Mouse (Mus musculus): ENCODE data around the gene Ywhah.

Ywhah gene

DNA sequence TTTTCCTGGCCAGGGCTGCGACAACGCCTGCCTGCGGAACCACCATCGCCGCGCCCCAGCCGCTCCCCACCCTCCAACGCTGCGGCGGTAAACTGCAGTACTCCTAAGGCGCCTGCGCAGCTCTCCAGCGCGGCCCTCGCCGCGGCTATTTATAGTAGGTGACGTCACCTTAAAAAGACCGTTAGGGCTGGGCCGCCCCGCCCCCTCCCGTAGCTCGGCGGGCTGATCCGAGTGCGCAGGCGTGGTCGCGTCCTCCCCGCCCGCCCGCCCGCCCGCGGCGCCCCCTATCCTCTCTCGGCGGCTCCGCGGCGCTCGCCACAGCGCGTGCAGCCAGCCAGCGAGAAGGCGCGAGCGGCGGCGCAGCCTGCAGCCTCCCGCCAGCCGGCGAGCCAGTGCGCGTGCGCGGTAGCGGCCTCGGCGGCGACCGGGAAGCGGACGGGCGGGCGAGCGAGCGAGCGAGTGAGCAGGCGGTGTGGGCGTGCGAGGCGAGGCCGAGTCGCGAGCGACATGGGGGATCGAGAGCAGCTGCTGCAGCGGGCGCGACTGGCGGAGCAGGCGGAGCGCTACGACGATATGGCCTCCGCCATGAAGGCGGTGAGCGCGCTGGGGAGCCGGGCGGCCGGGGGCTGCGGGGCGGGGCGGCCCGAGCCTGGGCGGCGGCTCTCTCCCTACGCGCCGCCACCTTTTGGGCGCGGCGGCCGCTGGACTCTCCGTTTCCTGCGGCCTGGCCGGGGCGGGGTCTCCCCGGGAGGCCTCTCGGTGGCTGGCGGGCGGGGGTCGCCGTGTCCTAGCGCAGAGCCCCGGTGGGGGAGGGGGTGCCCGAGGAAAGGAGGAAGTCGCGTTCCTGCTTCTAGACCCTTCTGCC, at the start of gene Ywhah:
TSS of gene Ywhah (plus strand) at position 256 of the 865 bp plus-strand sequence.
- peak; percentile 97 for DNase-seq (ENCODE audit: low spot score)

DNA sequence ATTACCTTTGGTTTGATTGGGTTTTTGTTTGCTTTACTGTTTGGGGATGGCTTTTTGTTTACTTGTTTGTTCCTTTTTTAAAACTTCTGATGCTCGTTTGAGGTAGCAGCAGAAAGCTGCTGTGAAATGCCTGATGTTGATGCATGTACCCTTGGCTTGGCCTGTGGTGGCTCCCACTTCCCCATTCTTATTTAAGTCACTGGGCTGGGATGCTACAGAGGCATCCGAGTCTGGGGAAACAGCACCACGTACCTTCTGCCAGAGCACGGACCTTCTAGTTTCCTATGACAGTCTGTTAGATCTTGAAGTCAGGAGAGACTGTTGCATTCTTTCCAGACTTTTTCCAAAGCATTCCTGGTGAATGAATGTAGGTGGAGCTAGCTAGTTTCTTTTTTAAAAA, 42.1 kb upstream of the Ywhah start:
- no peak for DNase-seq (ENCODE audit: low spot score)

DNA sequence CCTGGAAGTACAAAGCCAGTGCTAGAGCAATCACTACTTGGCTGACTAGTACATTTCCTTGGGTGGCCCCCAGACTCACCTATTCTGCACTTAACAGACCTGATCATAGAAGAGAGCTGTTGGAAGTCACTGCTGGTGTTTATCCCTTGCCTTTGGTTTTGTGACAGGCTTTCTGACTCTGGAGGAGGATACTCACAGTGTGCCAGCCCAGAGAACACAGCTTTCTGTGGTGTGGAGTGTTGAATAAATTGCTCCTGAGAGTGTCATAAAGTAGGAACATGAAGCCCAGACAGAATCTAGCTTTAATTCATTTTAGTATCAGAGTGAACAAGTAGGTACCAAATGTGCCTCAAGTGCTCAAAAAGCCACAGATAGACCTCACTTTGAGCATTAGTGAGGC, 41.4 kb upstream of the Ywhah start:
- DNase-seq (ENCODE audit: low spot score) = no peak

DNA sequence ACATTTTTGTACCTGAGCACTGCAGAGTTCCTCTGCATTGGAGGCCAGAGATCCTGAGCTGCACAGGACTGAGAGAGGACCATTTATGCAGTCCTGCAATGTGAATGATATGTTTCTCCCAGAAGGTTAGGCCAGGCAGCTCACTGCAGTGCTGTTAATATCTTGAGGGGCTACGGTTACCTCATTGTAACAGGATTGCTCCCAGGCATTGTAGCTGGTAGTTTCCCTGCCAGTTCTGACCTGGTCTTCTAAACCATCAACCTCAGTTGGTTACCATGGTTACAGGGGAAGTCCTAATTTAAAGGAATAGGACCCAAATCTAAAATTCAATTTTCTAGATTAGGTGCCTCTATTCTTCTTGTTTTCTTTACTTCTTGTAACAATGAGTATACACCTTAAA, 33.2 kb upstream of the Ywhah start:
- DNase-seq (ENCODE audit: low spot score) = no peak

DNA sequence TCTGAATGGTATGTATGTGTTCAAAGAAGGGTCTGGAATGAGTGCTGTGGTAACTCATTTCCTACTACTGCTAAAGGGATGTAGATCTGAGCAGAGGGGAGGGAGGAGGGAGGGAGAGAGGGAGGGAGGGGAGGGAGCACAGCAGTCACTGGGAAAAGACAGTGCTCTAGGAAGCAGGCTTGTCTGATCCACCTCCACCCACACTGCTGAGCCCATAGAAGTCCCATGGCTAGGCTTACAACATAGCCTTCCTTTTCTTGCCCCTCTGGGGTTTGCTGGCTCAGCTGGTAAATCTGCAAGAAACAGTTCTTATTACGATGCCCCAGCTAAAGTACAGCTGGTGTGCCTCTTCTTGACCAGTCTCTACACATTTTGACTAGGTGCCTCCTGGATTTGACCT, 30.7 kb upstream of the Ywhah start:
- no peak for DNase-seq (ENCODE audit: low spot score)

DNA sequence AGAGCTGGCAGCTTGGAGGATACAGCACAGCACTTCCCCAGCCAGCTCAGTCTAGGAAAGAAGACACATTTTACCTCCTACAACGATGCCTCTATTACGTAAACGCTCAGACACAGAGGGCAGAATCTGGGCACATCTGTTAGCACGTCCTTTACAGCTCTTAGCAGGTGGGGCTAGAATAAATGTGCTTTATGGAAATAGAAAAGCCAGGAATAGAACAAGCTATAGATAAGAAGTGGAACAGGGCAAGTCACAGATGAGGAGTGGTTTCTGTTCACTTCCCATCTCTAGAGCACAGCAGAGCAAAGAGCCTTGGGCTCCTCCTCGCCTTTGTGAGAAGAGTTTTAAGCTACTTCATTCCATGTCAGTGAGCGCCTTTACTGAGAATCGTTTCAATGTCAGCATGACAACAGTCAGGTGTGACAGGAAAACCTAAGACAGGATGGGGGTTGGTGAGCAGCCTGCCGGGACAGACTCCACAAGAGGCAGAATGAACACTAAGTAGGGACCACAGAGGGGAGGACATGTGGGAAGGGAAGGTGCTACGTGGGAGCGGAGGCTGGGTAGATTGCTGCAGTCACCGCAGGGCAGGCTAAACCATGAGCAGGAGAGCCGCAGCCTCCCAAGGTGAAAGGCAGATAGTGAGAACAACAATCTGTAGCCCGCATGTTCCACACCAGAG, 28.5 kb upstream of the Ywhah start:
- DNase-seq (ENCODE audit: low spot score) = no peak

DNA sequence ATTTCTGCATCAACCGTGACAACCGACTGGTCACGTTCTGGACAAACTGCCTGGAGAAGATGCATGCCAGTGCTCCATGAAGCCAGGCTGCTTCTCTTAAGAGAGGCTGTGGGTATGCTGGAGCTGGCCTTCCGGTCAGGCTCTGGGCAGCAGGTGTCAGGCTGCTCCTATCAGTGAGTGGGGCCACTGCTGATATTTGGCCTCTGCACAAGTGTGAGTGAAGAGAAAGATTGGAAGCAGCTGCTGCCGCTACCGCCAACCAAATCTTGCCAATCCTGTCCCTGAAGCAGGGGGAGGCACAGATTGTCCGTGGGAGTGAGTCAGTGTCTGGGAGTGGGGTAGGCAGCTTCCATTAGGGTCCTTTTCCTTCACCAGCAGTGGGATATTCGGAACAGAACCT, 27.5 kb upstream of the Ywhah start:
- DNase-seq (ENCODE audit: low spot score) = no peak

DNA sequence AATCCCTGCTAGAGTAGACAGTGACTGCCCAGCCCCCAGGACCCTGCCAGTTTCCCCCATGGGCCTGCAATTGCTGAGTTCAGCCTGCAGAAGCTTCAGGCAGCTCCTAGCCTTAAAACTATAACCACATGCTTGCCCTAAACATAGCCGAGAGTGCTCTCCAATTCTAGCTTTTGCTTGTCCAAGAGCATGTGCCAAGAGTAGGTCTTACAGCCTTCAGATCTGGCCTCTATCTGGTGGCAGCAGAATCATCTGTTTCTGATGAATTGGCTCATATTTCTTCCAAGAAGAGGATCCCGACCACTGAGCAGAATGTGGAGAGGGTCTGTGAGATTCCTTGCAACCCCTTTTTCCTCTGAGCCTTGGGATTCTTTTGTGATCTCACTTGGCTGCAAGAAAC, 24.1 kb upstream of the Ywhah start:
- no peak for DNase-seq (ENCODE audit: low spot score)

DNA sequence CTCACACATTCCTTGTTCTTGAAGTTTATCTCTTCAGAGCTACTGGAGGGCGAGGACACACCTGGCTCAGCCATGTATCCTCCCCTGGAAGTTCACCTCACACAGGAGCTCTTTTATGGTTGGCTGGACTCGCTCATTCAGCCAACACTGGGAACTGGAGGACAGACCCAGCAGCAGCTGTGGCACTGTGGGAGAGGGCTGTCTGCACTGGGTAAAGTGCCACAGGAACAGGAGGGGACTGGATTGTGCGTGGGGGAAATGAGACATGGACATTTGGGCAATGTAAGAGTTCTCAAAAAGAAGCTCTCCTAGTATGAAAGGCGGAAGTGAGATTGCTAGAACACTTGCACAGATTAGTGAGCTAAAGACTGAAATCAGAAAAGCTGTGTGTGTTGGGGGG, 22.9 kb upstream of the Ywhah start:
- no peak for DNase-seq (ENCODE audit: low spot score)

DNA sequence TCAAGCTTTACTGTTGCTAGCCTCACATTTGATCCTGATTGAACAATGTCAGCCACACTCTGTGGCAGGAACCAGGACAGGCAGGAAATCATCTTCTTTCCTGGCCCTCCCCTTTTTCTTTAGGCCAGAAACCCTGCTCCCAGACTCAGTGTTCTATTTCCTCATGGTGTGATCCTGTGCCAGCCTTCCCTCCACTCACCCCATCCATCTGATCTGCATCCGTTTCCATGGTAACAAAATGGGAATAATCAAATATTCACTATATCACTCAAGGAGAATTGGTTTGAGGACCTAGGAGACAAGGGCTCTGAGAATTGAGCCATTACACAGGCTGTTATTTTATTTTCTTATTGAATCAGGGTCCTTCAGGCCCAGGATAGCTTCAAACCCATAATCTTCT, 22.1 kb upstream of the Ywhah start:
- no peak for DNase-seq (ENCODE audit: low spot score)

DNA sequence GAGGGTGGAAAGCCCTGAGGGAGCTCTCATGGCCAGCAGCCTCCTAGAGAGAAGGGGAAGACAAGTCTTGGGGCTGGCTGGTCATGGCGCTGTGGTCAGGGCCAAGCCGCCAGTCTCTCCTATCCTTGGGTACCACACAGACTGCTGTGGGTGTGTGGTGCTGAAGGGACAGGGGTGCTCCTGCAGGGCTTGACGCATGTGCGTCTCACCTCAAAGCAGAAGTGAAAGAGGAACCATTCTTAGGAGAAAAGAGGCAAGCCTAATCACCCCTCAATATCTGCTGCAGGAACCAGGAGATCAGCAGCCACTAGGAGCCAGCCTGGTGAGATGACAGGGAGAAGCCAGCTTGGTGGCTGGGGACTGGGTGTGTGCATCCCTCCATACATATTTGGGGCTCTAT, 20.9 kb upstream of the Ywhah start:
- DNase-seq (ENCODE audit: low spot score) = no peak

DNA sequence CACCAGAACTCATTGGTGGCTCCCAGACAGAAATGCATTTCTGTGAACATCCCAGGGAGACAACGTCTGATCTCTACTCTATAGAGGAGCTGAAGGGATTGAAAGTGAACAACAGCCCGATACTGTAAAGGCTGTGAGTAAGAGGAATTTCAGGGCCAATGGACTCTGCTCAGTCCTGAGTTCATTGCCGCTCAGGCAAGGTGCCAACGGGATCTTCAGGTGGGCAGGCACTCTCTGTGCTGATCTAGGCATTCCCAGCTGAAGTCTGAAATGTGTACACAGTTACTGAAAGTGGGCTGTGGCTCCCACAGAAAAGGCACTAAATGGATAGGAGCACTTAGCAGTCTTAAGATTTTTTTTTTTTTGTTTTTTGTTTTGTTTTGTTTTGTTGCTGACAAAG, 19.8 kb upstream of the Ywhah start:
- no peak for DNase-seq (ENCODE audit: low spot score)

DNA sequence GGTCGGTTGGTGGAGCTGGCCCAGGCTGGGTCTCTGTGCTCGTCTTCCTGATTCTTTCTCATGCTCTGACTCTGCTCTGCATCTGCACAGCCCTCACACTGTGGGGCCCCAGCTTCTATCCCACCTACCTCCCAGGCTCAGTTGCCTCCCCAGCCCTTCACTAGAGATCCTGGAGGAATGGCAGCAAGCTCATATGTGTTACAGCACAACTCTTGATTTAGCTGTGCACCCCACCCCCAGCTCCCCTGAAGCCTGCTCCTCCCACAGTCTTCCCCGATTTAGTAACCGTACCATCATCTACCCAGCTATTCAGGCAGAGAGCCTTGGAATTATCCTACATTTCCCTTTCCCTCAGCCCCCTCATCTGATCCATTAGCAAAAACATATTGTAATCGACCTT, 17.5 kb upstream of the Ywhah start:
- no peak for DNase-seq (ENCODE audit: low spot score)

DNA sequence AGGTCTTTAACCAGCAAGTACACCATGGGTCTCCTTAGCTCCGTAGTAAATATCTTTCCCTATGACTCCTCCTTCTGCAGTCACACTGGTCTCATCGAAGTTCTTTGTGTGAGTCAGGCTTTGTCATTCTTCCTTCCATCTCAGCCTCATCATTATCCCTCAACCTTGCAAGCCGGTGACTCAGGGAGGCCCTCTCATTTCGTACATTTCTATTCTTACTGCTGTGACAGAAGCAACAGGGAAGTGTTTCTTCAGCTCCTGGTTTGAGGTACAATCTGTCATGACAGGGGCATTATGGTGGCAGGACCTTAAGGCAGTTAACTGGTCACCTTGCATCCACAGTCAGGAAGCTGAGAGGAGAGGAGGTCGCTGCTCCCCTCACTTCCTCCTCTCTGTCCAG, 15.8 kb upstream of the Ywhah start:
- no peak for DNase-seq (ENCODE audit: low spot score)

DNA sequence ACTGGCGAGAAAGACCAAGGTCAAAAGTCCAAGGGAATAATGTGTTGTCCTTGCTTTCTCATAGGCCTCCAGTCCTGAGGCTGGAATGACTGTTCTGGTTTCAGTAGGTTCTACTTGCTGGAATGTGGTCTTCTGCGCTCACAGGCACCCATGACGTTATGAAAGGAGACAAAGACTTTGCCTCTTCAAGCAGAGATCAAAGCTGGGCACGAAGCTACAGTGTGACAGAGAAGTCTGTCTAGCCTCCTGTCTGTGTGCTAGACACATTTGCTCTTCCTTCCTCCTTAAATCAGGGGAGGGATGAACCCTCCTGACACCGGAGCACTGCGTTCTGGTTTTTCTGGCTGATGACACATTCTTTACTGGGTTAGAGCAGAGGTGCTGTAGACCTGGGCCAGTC, 15.1 kb upstream of the Ywhah start:
- DNase-seq (ENCODE audit: low spot score) = no peak

DNA sequence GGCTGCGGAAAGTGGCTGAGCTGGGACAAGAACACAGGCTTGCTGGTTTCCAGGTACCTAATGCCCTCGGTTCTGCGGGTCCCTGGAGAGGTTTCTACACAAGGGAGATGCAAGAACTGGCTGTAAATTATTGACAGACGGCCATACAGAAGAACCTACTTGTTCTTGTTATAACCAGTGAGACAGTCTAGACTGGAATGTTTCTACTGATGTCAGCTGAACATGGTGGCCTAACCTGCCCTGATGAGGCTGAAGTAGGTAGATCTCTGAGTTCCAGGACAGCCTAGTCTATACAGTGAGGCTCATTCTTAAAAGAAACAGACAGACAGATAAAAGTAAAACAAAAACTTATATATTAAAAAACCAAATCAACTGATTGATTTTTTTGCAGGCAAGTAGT, 14.5 kb upstream of the Ywhah start:
- no peak for DNase-seq (ENCODE audit: low spot score)

DNA sequence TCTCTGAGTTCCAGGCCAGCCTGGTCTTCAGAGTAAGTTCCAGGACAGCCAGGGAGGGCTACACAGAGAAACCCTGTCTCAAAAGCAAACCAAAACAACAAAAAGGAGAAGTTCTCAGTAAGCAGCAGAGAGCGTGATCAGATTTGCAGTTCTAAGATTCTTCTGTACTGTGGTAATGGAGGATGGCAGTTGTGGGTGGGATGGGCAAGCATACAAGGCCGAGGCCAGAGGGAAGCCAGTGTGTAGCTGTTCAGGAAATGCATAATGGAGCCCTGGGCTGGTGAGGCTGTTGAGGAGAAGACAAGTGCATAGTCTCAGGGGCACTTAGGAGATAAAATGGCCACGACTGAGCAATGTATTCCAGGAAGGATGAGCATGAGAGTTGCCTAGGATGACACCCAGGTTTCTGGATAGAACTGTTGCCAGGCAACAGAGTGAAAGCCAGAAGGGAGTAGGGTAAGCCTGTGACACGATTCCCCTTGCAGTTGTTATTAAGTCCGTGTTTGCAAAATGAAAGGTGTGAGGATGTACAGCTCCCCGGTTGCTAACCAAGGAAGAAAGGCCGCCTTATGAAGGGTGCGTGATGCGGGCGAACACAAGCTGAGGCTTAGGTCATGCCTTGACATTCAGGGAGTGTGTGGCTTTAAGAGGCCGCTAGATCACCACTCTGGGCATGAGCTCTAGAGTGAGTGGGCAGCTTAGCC, 13.0 kb upstream of the Ywhah start:
- DNase-seq (ENCODE audit: low spot score) = no peak

DNA sequence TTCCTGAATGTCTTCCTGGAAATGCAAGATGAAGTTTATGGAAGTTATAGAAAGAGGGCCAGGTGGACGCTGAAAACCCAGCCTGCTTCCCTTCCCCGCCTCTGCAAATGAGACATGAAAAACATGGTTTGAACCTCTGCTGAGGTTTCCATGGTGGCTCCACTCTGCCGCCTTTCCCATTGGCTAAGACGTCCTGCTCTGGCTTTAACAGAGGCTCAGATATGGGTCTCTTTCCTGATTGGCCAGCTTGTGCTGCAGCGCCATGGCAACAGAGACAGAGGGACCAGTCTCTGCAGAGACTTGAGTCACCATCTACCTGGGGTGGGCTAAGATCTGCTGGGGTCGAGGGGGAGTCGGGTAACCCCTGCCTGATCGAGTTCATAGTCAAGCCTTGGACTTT, 11.9 kb upstream of the Ywhah start:
- DNase-seq (ENCODE audit: low spot score) = no peak

DNA sequence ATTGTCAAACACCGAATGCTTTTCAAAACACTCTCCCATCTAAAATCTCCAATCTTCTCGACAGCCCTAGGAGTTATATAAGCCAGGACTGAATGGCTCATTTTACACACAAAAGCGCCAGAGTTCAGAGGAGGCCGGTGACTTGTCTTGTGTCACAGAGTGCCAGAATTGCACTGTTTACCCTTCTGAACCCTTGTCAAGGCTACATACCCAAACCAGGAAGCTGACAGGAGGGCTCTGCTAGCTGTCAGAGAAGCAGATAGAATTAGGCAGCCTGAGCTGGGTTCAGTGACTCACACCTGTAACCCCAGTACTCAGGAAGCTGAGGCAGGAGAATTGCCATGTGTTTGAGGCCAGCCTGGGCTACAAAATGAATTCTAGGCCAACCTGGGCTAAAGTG, 11.2 kb upstream of the Ywhah start:
- DNase-seq (ENCODE audit: low spot score) = no peak

DNA sequence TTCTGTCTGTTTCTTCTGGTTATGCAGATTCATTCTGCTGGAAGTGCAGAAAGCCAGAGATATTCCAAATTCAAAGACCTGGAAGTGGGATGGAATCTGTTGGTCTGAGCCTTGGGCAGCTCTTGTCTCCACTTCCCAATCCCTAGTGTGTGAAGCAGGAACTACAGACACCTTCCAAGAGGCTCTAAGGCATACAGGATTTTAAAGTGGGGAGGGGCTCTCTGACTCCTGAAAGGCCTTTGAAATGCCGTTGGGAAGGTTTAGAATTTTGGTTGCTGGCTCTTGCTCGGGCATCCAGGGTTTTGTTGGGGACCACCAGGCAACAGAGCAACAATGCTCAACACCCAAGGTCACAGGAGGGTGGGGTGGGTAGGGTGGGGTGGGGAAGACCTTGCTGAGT, 9.3 kb upstream of the Ywhah start:
- no peak for DNase-seq (ENCODE audit: low spot score)

DNA sequence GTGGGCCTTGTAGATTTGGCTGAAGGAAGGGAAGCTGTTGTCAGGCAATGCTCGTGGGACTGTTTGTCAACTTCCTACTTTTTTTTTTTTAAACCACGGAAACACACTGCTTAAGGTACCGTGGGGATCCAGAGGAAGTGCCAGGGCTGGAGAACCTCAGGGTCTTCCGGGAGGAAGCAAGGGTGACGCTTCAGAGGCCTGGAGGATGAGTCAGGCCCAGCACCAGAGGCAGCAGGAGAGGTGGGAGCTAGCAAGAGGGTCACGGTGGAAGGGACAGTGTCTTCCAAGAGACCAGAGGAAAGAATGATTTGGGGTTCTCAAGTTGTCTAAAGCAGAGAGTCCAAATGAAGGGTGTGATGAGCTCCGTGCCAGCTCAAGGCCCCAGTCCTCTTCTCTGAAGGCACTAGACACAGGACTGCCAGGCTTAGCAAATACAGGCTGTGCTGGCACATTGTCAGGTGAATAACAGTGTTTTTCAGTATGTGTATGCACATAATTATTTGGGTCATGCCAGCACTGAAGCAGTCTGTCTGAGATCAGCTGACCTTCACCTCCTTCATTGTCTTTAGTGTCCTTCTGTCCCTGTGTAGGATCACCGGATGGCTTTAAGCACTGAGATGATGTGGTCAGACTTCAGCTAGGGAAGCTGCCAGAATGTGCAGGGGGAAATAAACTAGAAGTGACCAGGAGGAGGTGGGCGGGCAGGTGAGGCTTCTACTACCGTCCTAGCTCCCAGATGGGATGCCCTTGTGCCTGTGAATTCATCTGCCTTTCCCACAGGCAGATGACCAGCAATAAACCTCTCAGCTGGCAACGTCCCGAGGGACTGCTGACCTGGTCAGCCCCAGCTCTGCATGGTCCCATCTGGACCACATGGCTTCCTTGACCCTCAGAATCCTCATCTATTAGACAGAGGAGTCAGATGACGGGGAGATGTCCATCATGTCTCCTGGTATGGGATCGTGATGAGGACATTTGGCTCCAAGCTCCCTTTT, 8.5 kb upstream of the Ywhah start:
- no peak for DNase-seq (ENCODE audit: low spot score)
